Mouse (Mus musculus): ENCODE measurements around the gene C1ql4. TPM values are rescaled to one million over a fixed set of nuclear protein-coding genes. Genes with fewer than 3 reads are reported as not detected.
"Not testable (repeated sequence)": the region's sequence is repeated elsewhere in the genome, so short reads cannot be mapped to it uniquely, and the experiment has no call there.

Gene C1ql4
- polyA plus RNA-seq, 1 experiment from 2014 or later: 10.2 TPM

DNA sequence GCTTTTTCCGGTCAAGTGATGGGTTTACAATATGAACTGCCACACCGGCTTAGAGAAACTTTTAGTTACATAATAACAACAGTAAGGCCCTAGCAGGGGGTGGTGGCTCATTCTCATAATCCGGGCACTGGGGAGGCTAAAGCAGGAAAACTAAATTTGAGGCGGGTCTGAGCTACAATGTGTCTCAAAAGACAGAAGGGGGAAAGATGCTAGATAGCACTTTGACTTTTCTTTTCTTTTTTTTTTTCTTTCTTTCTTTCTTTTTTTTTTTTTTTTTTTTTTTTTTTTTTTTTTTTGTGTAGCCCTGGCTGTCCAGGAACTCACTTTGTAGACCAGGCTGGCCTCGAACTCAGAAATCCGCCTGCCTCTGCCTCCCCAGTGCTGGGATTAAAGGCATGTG, 41.9 kb downstream of the C1ql4 start:
- not testable (repeated sequence) for H3K27me3 ChIP-seq (ENCODE audit: control insufficient read depth, insufficient read depth, low read length); H3K4me2 ChIP-seq (replicated peaks; ENCODE audit: low read depth, low read length); H3K4me1 ChIP-seq (replicated peaks; ENCODE audit: control insufficient read depth, insufficient read depth, low read length); H3K4me3 ChIP-seq (ENCODE audit: low read depth, low read length); H3K27ac ChIP-seq (ENCODE audit: low read depth, low read length); H3K36me3 ChIP-seq (ENCODE audit: control insufficient read depth, insufficient read depth, low read length); DNase-seq (ENCODE audit: low spot score); H3K9me3 ChIP-seq (ENCODE audit: control insufficient read depth, low read length); H3K9ac ChIP-seq (ENCODE audit: low read depth, low read length); ATAC-seq (ENCODE audit: low FRiP score)
- 83% methylated on average over 6 of the region's 6 CpGs for WGBS

DNA sequence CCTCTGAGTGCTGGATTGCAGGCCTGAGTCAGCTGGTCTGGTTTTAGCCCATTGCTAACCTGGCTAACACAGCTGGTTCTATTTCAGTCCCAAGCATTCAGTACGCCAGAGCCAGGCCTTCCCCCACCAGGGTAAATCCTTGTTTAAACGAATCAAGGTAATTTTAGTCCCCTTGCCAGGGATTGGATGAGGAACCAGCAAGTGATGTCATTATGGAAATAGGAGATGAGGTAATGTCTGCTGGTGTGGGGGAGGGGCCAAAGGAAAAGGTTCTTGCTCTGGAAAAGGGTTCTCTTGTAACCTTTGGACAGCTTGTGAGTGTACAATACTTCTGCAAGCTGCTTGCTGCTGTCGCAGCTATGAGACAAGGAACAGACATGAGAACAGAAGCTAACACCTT, 42.8 kb downstream of the C1ql4 start:
- Histone ChIP-seq H3K27me3 (ENCODE audit: control insufficient read depth, insufficient read depth, low read length) (no peaks in the 10 kb centered on the region), H3K4me2 (replicated peaks; ENCODE audit: low read depth, low read length) (no peak overlapping the region), H3K9me3 (ENCODE audit: control insufficient read depth, low read length) (no peaks in the 10 kb centered on the region), H3K27ac (ENCODE audit: low read depth, low read length) (no peak overlapping the region), H3K9ac (ENCODE audit: low read depth, low read length) (no peak overlapping the region), H3K4me3 (ENCODE audit: low read depth, low read length) (no peak overlapping the region), H3K36me3 (ENCODE audit: control insufficient read depth, insufficient read depth, low read length) (no peaks in the 10 kb centered on the region), H3K4me1 (replicated peaks; ENCODE audit: control insufficient read depth, insufficient read depth, low read length) (no peaks in the 10 kb centered on the region)
- ATAC-seq (ENCODE audit: low FRiP score) (no peak), DNase-seq (ENCODE audit: low spot score) (no peak)
- WGBS: 71% methylated on average over 3 of the region's 3 CpGs

DNA sequence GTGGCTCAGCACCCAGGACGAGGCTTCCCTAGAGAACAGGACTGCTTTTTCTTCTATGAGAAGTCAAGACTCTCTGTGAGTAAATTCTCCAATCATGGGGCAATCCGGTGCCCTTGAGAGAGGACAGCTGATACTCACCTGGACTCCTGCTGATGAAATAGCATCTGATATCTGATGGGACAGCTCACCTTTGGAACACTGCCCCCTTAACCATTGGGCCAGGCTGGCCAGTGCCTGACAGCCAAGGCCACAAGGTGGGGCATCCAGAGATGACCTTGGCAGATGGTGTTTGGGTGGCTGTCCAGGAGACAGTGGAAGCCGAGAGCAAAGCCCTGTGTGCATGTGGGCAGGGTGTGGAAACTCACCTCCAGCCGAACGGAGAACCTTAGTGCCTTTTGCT, 45.3 kb downstream of the C1ql4 start:
- Histone ChIP-seq H3K27ac (ENCODE audit: low read depth, low read length) (no peak overlapping the region), H3K9me3 (ENCODE audit: control insufficient read depth, low read length) (no peaks in the 10 kb centered on the region), H3K36me3 (ENCODE audit: control insufficient read depth, insufficient read depth, low read length) (no peaks in the 10 kb centered on the region), H3K27me3 (ENCODE audit: control insufficient read depth, insufficient read depth, low read length) (no peaks in the 10 kb centered on the region), H3K4me2 (replicated peaks; ENCODE audit: low read depth, low read length) (no peak overlapping the region), H3K4me3 (ENCODE audit: low read depth, low read length) (no peak overlapping the region), H3K9ac (ENCODE audit: low read depth, low read length) (no peak overlapping the region), H3K4me1 (replicated peaks; ENCODE audit: control insufficient read depth, insufficient read depth, low read length) (no peaks in the 10 kb centered on the region)
- ATAC-seq (ENCODE audit: low FRiP score): no peak
- DNase-seq (ENCODE audit: low spot score): no peak
- WGBS: 85% methylated on average over 5 of the region's 5 CpGs

DNA sequence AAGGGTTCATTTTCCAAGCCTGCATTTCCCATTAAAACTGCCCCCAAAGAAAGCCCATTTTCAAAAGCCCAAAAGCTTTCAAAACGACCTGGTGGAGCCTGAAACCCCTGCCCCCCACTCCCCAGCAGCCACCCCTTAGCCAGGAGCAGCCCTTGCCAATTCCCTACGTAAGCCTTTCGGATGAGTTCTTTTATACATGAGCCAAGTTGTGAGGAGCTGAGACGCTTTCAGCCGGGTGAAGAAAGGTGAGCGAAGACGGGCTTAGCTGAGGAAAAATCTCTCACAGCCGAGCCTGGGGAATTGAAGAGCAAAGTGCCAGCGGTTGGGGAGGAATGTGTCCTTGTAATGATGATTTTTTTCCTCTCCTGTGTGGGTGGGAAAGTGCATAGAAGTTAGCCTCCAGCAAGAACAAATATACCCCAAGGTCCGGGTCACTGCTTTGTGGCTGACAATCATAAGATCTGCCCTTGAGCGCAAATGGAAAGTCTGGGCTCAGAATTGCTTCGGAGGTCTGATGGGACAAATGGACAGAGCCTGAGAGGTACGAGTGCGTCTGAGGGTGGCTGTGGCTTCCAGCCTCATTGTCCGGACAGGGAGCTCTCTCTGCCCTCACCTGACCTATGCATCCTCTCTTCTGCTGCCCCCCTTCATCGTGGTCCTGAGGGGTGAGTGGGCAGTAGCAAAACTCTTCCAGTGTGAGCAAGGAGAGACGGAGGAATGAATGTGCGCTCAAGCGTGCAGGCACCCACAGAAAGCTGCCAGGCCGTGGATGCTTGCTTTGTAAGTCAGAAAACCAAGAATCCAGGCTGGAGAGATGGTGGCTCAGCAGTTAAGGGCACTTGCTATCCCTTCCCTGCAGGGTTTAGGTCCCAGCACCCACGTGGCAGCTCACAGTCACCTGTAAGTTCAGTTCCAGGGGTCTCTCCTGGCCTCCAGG, 46.4 kb downstream of the C1ql4 start:
- ATAC-seq (ENCODE audit: low FRiP score) (no peak), DNase-seq (ENCODE audit: low spot score) (no peak)
- H3K4me1 ChIP-seq (replicated peaks; ENCODE audit: control insufficient read depth, insufficient read depth, low read length): no peaks in the 10 kb centered on the region
- no peak overlapping the region for H3K27ac ChIP-seq (ENCODE audit: low read depth, low read length)
- WGBS: 59% methylated on average over 21 of the region's 21 CpGs
- no peaks in the 10 kb centered on the region for H3K27me3 ChIP-seq (ENCODE audit: control insufficient read depth, insufficient read depth, low read length)
- H3K36me3 ChIP-seq (ENCODE audit: control insufficient read depth, insufficient read depth, low read length): no peaks in the 10 kb centered on the region
- no peak overlapping the region for H3K4me2 ChIP-seq (replicated peaks; ENCODE audit: low read depth, low read length)
- H3K9ac ChIP-seq (ENCODE audit: low read depth, low read length): no peak overlapping the region
- H3K9me3 ChIP-seq (ENCODE audit: control insufficient read depth, low read length): no peaks in the 10 kb centered on the region
- H3K4me3 ChIP-seq (ENCODE audit: low read depth, low read length): no peak overlapping the region

DNA sequence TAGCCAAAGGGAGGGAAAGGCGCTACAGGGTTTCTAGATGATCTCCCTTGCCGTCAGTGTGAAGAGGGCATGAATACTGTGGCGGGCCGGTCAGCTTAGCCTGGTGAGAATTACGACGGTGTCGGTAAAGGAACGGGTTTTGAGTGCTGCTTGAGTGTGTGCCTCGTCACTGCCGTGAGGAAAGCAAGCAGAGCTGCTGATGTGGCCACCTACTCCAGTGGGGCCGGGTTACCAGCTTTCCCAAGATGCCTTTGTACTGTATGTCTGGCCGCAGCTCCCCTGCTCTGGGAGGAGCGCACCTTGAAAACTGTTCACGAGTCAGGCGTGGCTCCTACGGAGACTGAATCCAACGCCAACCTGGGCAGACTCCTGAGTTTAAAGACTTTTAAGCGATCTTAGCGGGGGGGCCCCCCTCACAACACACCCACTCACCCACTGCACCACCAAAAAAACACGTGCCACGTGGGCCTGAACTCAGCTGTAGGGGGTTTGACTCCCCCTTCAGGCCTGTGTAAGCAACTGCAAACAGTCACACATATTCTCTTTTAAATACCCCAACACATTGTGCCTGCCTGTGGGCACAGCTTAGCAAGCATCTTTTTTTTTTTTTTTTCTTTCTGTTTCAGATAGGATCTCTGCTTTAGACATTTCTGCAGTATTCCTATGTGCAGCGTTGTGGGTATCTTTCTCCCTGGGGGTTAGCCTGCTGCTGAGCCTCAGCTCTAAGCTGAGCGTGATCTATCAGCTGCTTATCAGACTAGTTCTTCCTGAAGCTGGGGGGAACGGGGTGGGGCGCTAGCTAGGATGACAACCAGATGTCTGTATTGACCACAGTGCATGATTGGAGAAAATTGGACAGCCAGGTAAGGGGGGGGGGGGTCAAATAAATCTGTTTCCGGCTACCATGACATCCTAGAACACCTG, 47.4 kb downstream of the C1ql4 start:
- Histone ChIP-seq H3K27ac (ENCODE audit: low read depth, low read length) (no peak overlapping the region), H3K27me3 (ENCODE audit: control insufficient read depth, insufficient read depth, low read length) (no peaks in the 10 kb centered on the region), H3K9me3 (ENCODE audit: control insufficient read depth, low read length) (no peaks in the 10 kb centered on the region), H3K4me3 (ENCODE audit: low read depth, low read length) (no peak overlapping the region), H3K4me1 (replicated peaks; ENCODE audit: control insufficient read depth, insufficient read depth, low read length) (no peaks in the 10 kb centered on the region), H3K4me2 (replicated peaks; ENCODE audit: low read depth, low read length) (no peak overlapping the region), H3K36me3 (ENCODE audit: control insufficient read depth, insufficient read depth, low read length) (no peaks in the 10 kb centered on the region), H3K9ac (ENCODE audit: low read depth, low read length) (no peak overlapping the region)
- DNase-seq (ENCODE audit: low spot score): no peak
- WGBS: 71% methylated on average over 26 of the region's 26 CpGs
- no peak for ATAC-seq (ENCODE audit: low FRiP score)

DNA sequence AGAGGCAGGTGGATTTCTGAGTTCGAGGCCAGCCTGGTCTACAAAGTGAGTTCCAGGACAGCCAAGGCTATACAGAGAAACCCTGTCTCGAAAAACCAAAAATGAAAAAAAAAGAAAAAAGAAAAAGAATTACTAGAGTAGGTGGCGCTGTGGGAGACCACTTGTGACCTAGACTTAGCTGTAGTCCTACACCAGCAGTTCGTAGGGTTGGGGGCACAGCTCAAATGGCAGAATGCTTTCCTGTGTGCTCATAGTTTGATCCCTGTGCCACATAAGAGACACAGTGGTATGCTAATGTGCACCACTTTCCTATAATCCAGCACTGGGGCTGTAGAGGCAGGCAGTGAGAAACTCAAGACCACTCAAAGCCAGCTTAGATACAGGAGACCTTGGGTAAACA, 48.3 kb downstream of the C1ql4 start:
- ATAC-seq (ENCODE audit: low FRiP score): no peak
- Histone ChIP-seq H3K9ac (ENCODE audit: low read depth, low read length) (no peak overlapping the region), H3K4me3 (ENCODE audit: low read depth, low read length) (no peak overlapping the region), H3K36me3 (ENCODE audit: control insufficient read depth, insufficient read depth, low read length) (no peaks in the 10 kb centered on the region), H3K27me3 (ENCODE audit: control insufficient read depth, insufficient read depth, low read length) (no peaks in the 10 kb centered on the region), H3K4me1 (replicated peaks; ENCODE audit: control insufficient read depth, insufficient read depth, low read length) (no peaks in the 10 kb centered on the region), H3K9me3 (ENCODE audit: control insufficient read depth, low read length) (no peaks in the 10 kb centered on the region), H3K27ac (ENCODE audit: low read depth, low read length) (no peak overlapping the region), H3K4me2 (replicated peaks; ENCODE audit: low read depth, low read length) (no peak overlapping the region)
- DNase-seq (ENCODE audit: low spot score): no peak
- WGBS: 80% methylated on average over 4 of the region's 4 CpGs

DNA sequence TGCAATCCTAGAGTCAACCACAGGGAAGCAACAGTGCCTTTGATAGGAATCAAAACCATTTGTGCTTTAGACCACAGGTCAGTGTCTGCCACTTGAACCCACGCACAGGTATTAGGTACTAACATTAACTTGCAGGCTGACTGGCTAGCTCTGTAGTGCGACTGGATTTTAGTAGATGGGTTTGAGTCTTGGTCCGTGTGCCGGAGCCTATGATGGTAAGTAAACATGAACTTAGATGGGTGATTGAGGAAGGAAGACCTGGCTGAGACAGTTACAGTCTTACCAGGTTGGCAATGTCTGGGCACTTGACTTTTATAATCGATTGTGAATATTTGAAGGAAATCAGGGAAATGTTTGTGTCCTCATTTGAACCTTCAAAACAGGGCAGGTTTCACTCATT, 48.8 kb downstream of the C1ql4 start:
- Histone ChIP-seq H3K9me3 (ENCODE audit: control insufficient read depth, low read length) (no peaks in the 10 kb centered on the region), H3K36me3 (ENCODE audit: control insufficient read depth, insufficient read depth, low read length) (no peaks in the 10 kb centered on the region), H3K9ac (ENCODE audit: low read depth, low read length) (no peak overlapping the region), H3K4me3 (ENCODE audit: low read depth, low read length) (no peak overlapping the region), H3K4me2 (replicated peaks; ENCODE audit: low read depth, low read length) (no peak overlapping the region), H3K4me1 (replicated peaks; ENCODE audit: control insufficient read depth, insufficient read depth, low read length) (no peaks in the 10 kb centered on the region), H3K27ac (ENCODE audit: low read depth, low read length) (no peak overlapping the region), H3K27me3 (ENCODE audit: control insufficient read depth, insufficient read depth, low read length) (no peaks in the 10 kb centered on the region)
- no peak for DNase-seq (ENCODE audit: low spot score)
- 86% methylated on average over 5 of the region's 5 CpGs for WGBS
- no peak for ATAC-seq (ENCODE audit: low FRiP score)

DNA sequence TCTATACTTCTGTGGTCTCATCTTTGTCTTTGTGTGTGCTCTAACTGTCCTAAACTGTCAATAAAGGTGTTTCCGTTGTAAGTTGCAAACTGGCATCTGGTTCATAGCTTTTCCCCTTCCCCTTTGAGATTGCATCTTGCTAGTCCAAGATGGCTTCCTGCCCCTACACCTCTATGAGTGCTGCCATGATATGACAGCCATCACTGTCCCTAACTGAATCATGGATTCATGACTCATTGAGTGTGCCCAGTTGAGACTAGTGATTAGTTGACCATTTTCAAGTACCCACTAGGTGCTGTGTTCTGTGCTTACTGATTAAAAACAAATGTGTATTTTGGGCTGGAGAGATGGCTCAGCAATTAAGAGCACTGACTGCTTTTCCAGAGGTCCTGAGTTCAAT, 49.6 kb downstream of the C1ql4 start:
- Histone ChIP-seq H3K36me3 (ENCODE audit: control insufficient read depth, insufficient read depth, low read length) (no peaks in the 10 kb centered on the region), H3K4me3 (ENCODE audit: low read depth, low read length) (no peak overlapping the region), H3K9me3 (ENCODE audit: control insufficient read depth, low read length) (no peaks in the 10 kb centered on the region), H3K4me1 (replicated peaks; ENCODE audit: control insufficient read depth, insufficient read depth, low read length) (no peaks in the 10 kb centered on the region), H3K27me3 (ENCODE audit: control insufficient read depth, insufficient read depth, low read length) (no peaks in the 10 kb centered on the region), H3K4me2 (replicated peaks; ENCODE audit: low read depth, low read length) (no peak overlapping the region), H3K27ac (ENCODE audit: low read depth, low read length) (no peak overlapping the region), H3K9ac (ENCODE audit: low read depth, low read length) (no peak overlapping the region)
- DNase-seq (ENCODE audit: low spot score): no peak
- WGBS: 90% methylated on average over 1 of the region's 1 CpGs
- no peak for ATAC-seq (ENCODE audit: low FRiP score)
